Mouse (Mus musculus): Measurements from ENCODE around the gene Pald1. TPM values are rescaled to one million over a fixed set of nuclear protein-coding genes. Genes with fewer than 3 reads are reported as not detected.
A peak's percentile ranks its signal among the peaks of the same experiment; 100 is the strongest.

Gene Pald1
- polyA plus RNA-seq, 1 experiment from 2014 or later, result 10.0 TPM

DNA sequence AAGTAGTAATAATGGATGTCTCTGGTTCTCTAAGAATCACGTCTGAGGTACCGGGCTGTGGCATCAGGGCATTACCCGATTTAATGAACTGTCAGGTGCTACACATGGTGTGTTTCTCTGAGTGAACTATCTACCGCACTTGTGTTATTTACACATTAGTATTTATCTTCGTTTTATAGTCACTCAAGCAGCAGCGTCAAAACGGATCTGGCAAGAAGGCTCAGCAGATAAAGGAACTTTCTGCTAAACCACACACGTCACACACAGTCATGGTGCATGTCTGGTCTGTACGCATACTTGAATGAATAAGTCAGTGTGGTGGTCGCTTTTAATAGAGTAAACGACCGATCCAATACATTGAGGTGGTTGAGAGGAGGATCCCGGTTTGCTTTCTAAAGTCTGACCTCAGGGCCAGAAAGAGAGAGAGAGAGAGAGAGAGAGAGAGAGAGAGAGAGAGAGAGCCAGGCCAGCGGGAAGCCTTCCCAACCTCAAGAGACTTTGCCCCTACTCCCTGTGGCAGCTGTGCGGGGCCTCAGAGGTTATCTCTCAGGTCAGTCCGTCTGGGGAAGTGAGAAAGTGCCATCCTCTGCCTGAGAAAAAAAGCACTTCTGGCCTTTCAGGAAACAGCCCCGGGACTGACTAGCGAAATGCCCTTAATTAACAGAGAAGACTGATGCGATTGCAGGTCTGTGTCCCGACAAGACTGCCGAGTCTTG is 29.7 kb upstream of the Pald1 start:
- Histone ChIP-seq H3K36me3 (ENCODE audit: control insufficient read depth, insufficient read depth, low read length) (no peaks in the 10 kb centered on the region), H3K4me2 (ENCODE audit: low read length) (no peak overlapping the region), H3K9ac (ENCODE audit: low read length) (no peak overlapping the region), H3K4me1 (ENCODE audit: control insufficient read depth, insufficient read depth, low read length) (no peaks in the 10 kb centered on the region), H3K27ac (ENCODE audit: low read depth, low read length) (no peak overlapping the region), H3K27me3 (replicated peaks; ENCODE audit: control insufficient read depth, insufficient read depth, low read length) (peaks cover 13% of the 10 kb centered on the region), H3K4me3 (ENCODE audit: low read depth, low read length) (no peak overlapping the region), H3K9me3 (replicated peaks; ENCODE audit: control insufficient read depth, low read length) (no peaks in the 10 kb centered on the region)
- DNase-seq (ENCODE audit: low spot score), result no peak
- WGBS, result 64% methylated on average over 21 of the region's 21 CpGs
- no peak for ATAC-seq

DNA sequence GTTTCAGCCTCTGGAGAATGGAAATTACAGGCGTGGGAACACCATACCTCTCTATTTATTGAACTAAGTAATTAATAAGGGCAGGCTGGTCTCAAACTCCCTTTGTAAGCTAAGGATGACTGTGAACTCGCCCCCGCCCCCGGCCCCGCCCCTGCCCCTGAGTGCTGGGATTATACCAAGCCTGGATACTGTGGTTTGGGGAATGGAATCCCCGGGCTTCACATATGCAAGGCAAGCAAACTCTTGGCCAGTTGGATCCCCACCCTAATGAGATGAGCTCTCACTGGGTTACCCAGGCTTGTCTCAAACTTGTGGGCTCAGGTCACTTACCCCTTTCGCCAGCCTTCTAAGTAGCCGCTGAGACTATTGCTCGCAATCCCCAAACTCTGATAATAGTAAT is 26.9 kb upstream of the Pald1 start:
- ATAC-seq (no peak), DNase-seq (ENCODE audit: low spot score) (no peak)
- Histone ChIP-seq H3K4me2 (ENCODE audit: low read length) (no peak overlapping the region), H3K4me3 (ENCODE audit: low read depth, low read length) (no peak overlapping the region), H3K4me1 (ENCODE audit: control insufficient read depth, insufficient read depth, low read length) (no peaks in the 10 kb centered on the region), H3K9me3 (replicated peaks; ENCODE audit: control insufficient read depth, low read length) (no peaks in the 10 kb centered on the region), H3K27me3 (replicated peaks; ENCODE audit: control insufficient read depth, insufficient read depth, low read length) (0 out of 2 replicates have a peak, but pooled peaks cover 4% of the 10 kb centered on the region), H3K36me3 (ENCODE audit: control insufficient read depth, insufficient read depth, low read length) (no peaks in the 10 kb centered on the region), H3K27ac (ENCODE audit: low read depth, low read length) (no peak overlapping the region), H3K9ac (ENCODE audit: low read length) (no peak overlapping the region)
- WGBS, result 21% methylated on average over 9 of the region's 9 CpGs

DNA sequence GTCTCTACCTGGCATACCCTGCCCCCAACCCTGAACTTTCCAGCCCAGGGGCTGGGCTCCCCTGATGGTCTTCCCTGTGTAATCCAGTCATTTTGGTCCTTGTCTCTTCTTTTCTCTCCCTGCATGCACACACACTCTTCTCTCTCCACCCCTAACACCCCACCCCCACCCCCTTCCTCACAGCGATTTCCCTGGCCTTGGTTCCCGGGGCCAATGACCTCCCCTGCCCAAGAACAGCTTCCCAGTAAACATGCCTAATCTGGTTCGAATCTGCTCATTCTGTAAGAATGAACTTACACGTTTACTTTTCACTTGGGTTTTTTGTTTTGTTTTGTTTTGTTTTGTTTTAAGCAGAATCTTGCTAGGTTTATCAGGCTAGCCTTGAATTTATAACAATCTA is 26.4 kb upstream of the Pald1 start:
- H3K4me2 ChIP-seq (ENCODE audit: low read length), result no peak overlapping the region
- no peak overlapping the region for H3K27ac ChIP-seq (ENCODE audit: low read depth, low read length)
- H3K9me3 ChIP-seq (replicated peaks; ENCODE audit: control insufficient read depth, low read length), result no peaks in the 10 kb centered on the region
- H3K4me3 ChIP-seq (ENCODE audit: low read depth, low read length), result no peak overlapping the region
- no peak for DNase-seq (ENCODE audit: low spot score)
- no peak for ATAC-seq
- WGBS, result 4% methylated on average over 4 of the region's 4 CpGs
- 0 out of 2 replicates have a peak, but pooled peaks cover 4% of the 10 kb centered on the region for H3K27me3 ChIP-seq (replicated peaks; ENCODE audit: control insufficient read depth, insufficient read depth, low read length)
- H3K36me3 ChIP-seq (ENCODE audit: control insufficient read depth, insufficient read depth, low read length), result no peaks in the 10 kb centered on the region
- H3K9ac ChIP-seq (ENCODE audit: low read length), result no peak overlapping the region
- H3K4me1 ChIP-seq (ENCODE audit: control insufficient read depth, insufficient read depth, low read length), result no peaks in the 10 kb centered on the region

DNA sequence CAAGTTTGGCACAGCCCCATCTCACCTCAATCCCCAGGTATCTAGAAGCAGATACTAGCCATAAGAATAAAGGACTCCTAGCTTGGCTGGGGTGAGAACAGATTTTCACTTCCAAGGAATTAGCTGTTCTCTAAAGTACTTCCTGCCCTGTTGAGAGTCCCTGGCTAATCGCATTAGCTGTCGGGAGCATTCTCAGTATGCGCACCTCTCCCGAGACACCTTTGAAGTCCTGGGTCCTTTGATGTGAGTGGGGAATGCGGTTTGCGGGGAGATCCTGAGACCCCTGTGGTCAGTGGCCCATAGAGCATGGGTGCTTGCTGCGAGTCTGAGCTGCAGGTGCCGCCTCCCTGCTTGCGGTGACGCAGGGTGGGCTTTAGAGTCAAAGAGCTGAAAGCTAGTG is 22.6 kb upstream of the Pald1 start:
- H3K27ac ChIP-seq (ENCODE audit: low read depth, low read length), result no peak overlapping the region
- 5% methylated on average over 10 of the region's 10 CpGs for WGBS
- DNase-seq (ENCODE audit: low spot score) (no peak), ATAC-seq (no peak)
- H3K4me3 ChIP-seq (ENCODE audit: low read depth, low read length), result no peak overlapping the region
- H3K27me3 ChIP-seq (replicated peaks; ENCODE audit: control insufficient read depth, insufficient read depth, low read length), result 0 out of 2 replicates have a peak, but pooled peaks cover 4% of the 10 kb centered on the region
- H3K4me2 ChIP-seq (ENCODE audit: low read length), result no peak overlapping the region
- no peaks in the 10 kb centered on the region for H3K4me1 ChIP-seq (ENCODE audit: control insufficient read depth, insufficient read depth, low read length)
- H3K9me3 ChIP-seq (replicated peaks; ENCODE audit: control insufficient read depth, low read length), result no peaks in the 10 kb centered on the region
- no peak overlapping the region for H3K9ac ChIP-seq (ENCODE audit: low read length)
- no peaks in the 10 kb centered on the region for H3K36me3 ChIP-seq (ENCODE audit: control insufficient read depth, insufficient read depth, low read length)

DNA sequence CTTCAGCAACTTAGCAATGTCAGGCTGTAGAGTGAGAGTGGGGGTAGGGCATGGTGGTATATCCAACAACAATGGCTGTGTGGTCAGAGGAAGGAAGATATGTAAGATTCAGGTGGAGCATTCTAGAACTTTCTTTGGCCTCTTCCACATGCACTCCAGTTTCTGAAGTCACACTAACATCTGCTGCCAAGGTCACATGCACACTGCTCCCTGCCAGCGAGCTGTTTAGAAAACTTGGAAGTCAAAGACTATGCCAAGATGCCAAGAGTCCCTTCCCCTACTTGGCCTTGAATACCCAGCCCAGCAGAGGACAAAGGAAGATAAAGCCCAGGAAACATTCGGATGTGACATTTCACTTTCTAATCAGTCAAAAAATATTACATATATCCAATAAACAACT is 19.6 kb upstream of the Pald1 start:
- Histone ChIP-seq H3K36me3 (ENCODE audit: control insufficient read depth, insufficient read depth, low read length) (no peaks in the 10 kb centered on the region), H3K4me1 (ENCODE audit: control insufficient read depth, insufficient read depth, low read length) (no peaks in the 10 kb centered on the region), H3K27ac (ENCODE audit: low read depth, low read length) (no peak overlapping the region), H3K9ac (ENCODE audit: low read length) (no peak overlapping the region), H3K4me3 (ENCODE audit: low read depth, low read length) (no peak overlapping the region), H3K4me2 (ENCODE audit: low read length) (no peak overlapping the region), H3K9me3 (replicated peaks; ENCODE audit: control insufficient read depth, low read length) (no peaks in the 10 kb centered on the region), H3K27me3 (replicated peaks; ENCODE audit: control insufficient read depth, insufficient read depth, low read length) (0 out of 2 replicates have a peak, but pooled peaks cover 4% of the 10 kb centered on the region)
- ATAC-seq (no peak), DNase-seq (ENCODE audit: low spot score) (no peak)
- 91% methylated on average over 2 of the region's 2 CpGs for WGBS

DNA sequence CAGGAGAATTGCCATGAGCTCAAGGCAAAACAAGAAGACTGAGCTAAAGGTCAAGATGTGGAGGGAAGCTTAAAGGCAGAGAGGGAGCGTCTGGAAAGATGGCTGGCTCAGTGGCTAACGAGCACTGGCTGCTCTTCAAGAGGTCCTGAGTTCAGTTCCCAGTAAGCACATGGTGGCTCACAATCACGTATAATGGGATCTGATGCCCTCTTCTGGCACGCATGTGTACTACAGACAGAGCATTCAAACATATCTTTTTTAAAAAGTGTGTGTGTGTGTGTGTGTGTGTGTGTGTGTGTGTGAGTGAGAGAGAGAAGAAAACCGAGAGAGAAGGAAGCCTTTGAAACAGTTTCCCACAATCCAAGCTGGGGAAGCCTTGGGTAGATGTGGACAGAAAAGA is 19.1 kb upstream of the Pald1 start:
- no peak for DNase-seq (ENCODE audit: low spot score)
- Histone ChIP-seq H3K36me3 (ENCODE audit: control insufficient read depth, insufficient read depth, low read length) (no peaks in the 10 kb centered on the region), H3K4me1 (ENCODE audit: control insufficient read depth, insufficient read depth, low read length) (no peaks in the 10 kb centered on the region), H3K4me3 (ENCODE audit: low read depth, low read length) (no peak overlapping the region), H3K27me3 (replicated peaks; ENCODE audit: control insufficient read depth, insufficient read depth, low read length) (0 out of 2 replicates have a peak, but pooled peaks cover 4% of the 10 kb centered on the region), H3K9me3 (replicated peaks; ENCODE audit: control insufficient read depth, low read length) (no peaks in the 10 kb centered on the region), H3K9ac (ENCODE audit: low read length) (no peak overlapping the region), H3K4me2 (ENCODE audit: low read length) (no peak overlapping the region), H3K27ac (ENCODE audit: low read depth, low read length) (no peak overlapping the region)
- 58% methylated on average over 5 of the region's 5 CpGs for WGBS
- no peak for ATAC-seq

DNA sequence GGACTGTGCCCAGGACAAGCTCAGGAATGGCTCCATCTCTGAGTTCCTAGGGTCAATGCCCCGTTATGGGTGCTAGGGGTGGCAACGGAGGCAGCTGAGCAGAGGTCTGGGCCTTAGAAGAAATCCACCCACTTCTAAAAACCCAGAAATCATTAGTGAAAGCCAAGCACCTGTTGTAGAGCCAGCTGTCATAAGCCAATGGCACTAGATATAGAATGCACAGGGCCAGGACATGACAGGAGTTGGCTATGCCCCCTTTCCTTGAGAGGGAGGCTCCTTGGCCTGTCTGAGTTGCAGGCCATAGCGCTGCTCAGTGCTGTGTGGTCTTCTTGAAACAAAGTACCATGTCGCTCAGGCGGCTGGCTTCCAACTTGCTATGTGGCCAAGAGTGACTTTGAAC is 17.1 kb upstream of the Pald1 start:
- Histone ChIP-seq H3K27me3 (replicated peaks; ENCODE audit: control insufficient read depth, insufficient read depth, low read length) (0 out of 2 replicates have a peak, but pooled peaks cover under 1% of the 10 kb centered on the region), H3K36me3 (ENCODE audit: control insufficient read depth, insufficient read depth, low read length) (no peaks in the 10 kb centered on the region), H3K4me2 (ENCODE audit: low read length) (no peak overlapping the region), H3K9ac (ENCODE audit: low read length) (no peak overlapping the region), H3K4me3 (ENCODE audit: low read depth, low read length) (no peak overlapping the region), H3K27ac (ENCODE audit: low read depth, low read length) (no peak overlapping the region), H3K4me1 (ENCODE audit: control insufficient read depth, insufficient read depth, low read length) (no peaks in the 10 kb centered on the region), H3K9me3 (replicated peaks; ENCODE audit: control insufficient read depth, low read length) (no peaks in the 10 kb centered on the region)
- 83% methylated on average over 5 of the region's 5 CpGs for WGBS
- DNase-seq (ENCODE audit: low spot score), result no peak
- no peak for ATAC-seq

DNA sequence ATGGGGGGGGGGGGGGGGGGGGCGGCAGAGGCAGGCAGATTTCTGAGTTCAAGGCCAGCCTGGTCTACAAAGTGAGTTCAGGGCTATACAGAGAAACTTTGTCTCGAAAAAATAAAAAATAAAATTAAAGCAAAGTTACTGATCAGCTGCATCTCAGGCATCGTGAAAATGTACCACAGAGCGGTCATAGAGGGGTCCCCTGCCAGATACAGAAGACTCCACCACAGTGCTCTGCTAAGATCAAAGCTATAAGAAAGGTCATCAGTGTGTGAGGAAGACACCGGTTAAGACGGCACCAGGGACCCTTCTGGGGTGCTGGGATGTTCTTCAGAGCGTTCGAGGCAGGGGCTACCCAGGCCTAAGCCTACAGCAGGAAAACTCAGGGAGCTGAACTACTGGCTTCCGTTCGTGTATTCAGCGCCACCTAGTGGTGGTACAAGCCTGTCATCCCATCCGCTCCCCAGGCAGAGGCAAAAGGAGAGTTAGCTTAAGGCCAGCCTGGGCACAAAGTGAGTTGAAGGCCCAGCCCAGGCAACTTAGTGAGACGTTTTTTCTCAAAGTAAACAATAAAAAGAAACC is 15.9 kb upstream of the Pald1 start:
- Histone ChIP-seq H3K9me3 (replicated peaks; ENCODE audit: control insufficient read depth, low read length) (no peaks in the 10 kb centered on the region), H3K36me3 (ENCODE audit: control insufficient read depth, insufficient read depth, low read length) (no peaks in the 10 kb centered on the region), H3K4me3 (ENCODE audit: low read depth, low read length) (no peak overlapping the region), H3K4me1 (ENCODE audit: control insufficient read depth, insufficient read depth, low read length) (no peaks in the 10 kb centered on the region), H3K9ac (ENCODE audit: low read length) (no peak overlapping the region), H3K27ac (ENCODE audit: low read depth, low read length) (no peak overlapping the region), H3K27me3 (replicated peaks; ENCODE audit: control insufficient read depth, insufficient read depth, low read length) (no peaks in the 10 kb centered on the region), H3K4me2 (ENCODE audit: low read length) (no peak overlapping the region)
- ATAC-seq (peak; percentile 80), DNase-seq (ENCODE audit: low spot score) (peak; percentile 91)
- 24% methylated on average over 13 of the region's 13 CpGs for WGBS

DNA sequence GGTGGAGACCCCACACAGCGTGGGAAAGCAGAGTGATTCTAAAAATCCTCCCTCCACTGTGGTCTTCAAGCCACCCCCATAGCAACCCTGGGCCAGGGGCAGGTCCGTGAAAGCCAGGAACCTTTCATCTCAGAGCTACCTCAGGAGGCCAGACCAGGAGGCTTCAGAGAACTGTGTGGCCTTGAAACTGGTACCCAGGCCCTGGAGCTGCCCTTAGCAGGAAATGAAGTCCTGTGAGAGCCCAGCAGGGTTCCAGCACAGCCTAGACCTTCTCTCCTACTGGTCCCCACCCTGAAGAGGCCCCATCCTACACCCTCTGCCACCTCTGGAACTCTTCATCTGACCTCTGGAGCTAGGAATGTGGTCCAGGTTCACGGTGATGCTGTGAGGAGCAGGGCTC is 14.8 kb upstream of the Pald1 start:
- no peaks in the 10 kb centered on the region for H3K4me1 ChIP-seq (ENCODE audit: control insufficient read depth, insufficient read depth, low read length)
- WGBS, result 52% methylated on average over 3 of the region's 3 CpGs
- H3K27ac ChIP-seq (ENCODE audit: low read depth, low read length), result no peak overlapping the region
- H3K4me3 ChIP-seq (ENCODE audit: low read depth, low read length), result no peak overlapping the region
- no peaks in the 10 kb centered on the region for H3K27me3 ChIP-seq (replicated peaks; ENCODE audit: control insufficient read depth, insufficient read depth, low read length)
- no peak overlapping the region for H3K4me2 ChIP-seq (ENCODE audit: low read length)
- no peak for ATAC-seq
- H3K36me3 ChIP-seq (ENCODE audit: control insufficient read depth, insufficient read depth, low read length), result no peaks in the 10 kb centered on the region
- H3K9ac ChIP-seq (ENCODE audit: low read length), result no peak overlapping the region
- DNase-seq (ENCODE audit: low spot score), result no peak
- no peaks in the 10 kb centered on the region for H3K9me3 ChIP-seq (replicated peaks; ENCODE audit: control insufficient read depth, low read length)

All from forebrain, embryonic 14.5 days (tissue).